ENCODE assay signal across 9 mouse cellular contexts in the genomic region with DNA sequence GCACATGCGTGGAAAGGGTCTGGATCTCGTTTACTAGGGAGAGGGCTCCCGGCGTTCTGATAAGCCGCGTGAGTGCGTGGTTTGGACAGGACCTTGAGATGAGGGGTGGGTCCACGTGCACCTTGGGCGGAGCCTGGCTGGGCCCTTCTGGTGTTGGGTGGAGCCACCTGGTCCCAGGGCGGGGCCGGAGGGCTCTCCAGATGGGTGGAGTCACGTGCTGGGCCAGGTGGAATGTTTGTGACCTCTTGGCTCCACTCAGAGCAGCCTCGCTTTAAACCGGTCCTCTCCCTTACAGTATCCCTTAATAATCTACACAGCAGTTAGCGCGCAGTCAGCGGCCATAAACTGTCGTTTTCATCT. TPM values are rescaled to one million over a fixed set of nuclear protein-coding genes. Genes with fewer than 3 reads are reported as not detected.
DNase-seq lines count a peak whose midpoint lies in the region; ATAC-seq and TF ChIP-seq lines count a peak whose summit lies in the region.
"Had no signal": no experiment of that assay in that cellular context is flagged by ENCODE, and none has a peak within 500 bp of the region (broad histone marks: within the 10 kb centered on the region; RNA-seq: fewer than 3 reads in every experiment).

No protein-coding gene starts in this region.

- peak overlapping the region; percentile 48; the same call in 1 of the 2 replicates for H3K9ac ChIP-seq in heart, embryonic 13.5 days
- H3K9ac ChIP-seq in embryonic facial prominence, embryonic 15.5 days, result no peak overlapping the region
- peak overlapping the region; percentile 19; the same call in 1 of the 2 replicates for H3K9ac ChIP-seq in limb, embryonic 13.5 days
- H3K9ac ChIP-seq in neural tube, embryonic 15.5 days (replicated peaks), result no peak overlapping the region

- H3K4me3 ChIP-seq in heart, embryonic 13.5 days, result peak overlapping the region; percentile 27
- no peak overlapping the region for H3K4me3 ChIP-seq in embryonic facial prominence, embryonic 15.5 days (replicated peaks)
- H3K4me3 ChIP-seq in limb, embryonic 13.5 days, result peak overlapping the region; percentile 21
- no peak overlapping the region for H3K4me3 ChIP-seq in neural tube, embryonic 15.5 days (replicated peaks)
- H3K4me3 ChIP-seq in left cerebral cortex, adult 2 months, result no peak overlapping the region
- H3K4me3 ChIP-seq: erythroblast, embryonic 14.5 days had no signal

- 19% methylated on average over 18 of the region's 18 CpGs for WGBS in heart, embryonic 13.5 days
- 24% methylated on average over 18 of the region's 18 CpGs for WGBS in embryonic facial prominence, embryonic 15.5 days
- WGBS in limb, embryonic 13.5 days, result 8% methylated on average over 18 of the region's 18 CpGs
- 19% methylated on average over 18 of the region's 18 CpGs for WGBS in neural tube, embryonic 15.5 days

- H3K27me3 ChIP-seq in heart, embryonic 13.5 days (replicated peaks), result peaks cover 69% of the 10 kb centered on the region
- peaks cover 53% of the 10 kb centered on the region for H3K27me3 ChIP-seq in embryonic facial prominence, embryonic 15.5 days
- H3K27me3 ChIP-seq in limb, embryonic 13.5 days, result peaks cover 68% of the 10 kb centered on the region
- peaks cover 29% of the 10 kb centered on the region for H3K27me3 ChIP-seq in neural tube, embryonic 15.5 days (replicated peaks)

- DNase-seq in heart, postnatal 14 days, result no peak
- DNase-seq in left cerebral cortex, postnatal 4 days, result no peak
- no peak for DNase-seq in left cerebral cortex, adult 2 months (ENCODE audit: extremely low spot score in 1 of 2, low spot score in 2 of 2)
- no peak for DNase-seq in right cerebral cortex, adult 18-20 months

- no peak for ATAC-seq in heart, embryonic 13.5 days (ENCODE audit: extremely low read depth, insufficient number of reproducible peaks, low FRiP score, low TSS enrichment)
- ATAC-seq in embryonic facial prominence, embryonic 15.5 days (ENCODE audit: insufficient number of reproducible peaks, low FRiP score, low TSS enrichment, low read depth), result peak; percentile 17; the same call in 1 of the 2 replicates
- no peak for ATAC-seq in limb, embryonic 13.5 days (ENCODE audit: low FRiP score, low read depth)
- no peak for ATAC-seq in neural tube, embryonic 15.5 days (ENCODE audit: low FRiP score)

- no peaks in the 10 kb centered on the region for H3K36me3 ChIP-seq in heart, embryonic 13.5 days
- no peaks in the 10 kb centered on the region for H3K36me3 ChIP-seq in embryonic facial prominence, embryonic 15.5 days
- no peaks in the 10 kb centered on the region for H3K36me3 ChIP-seq in limb, embryonic 13.5 days
- no peaks in the 10 kb centered on the region for H3K36me3 ChIP-seq in neural tube, embryonic 15.5 days

- H3K9me3 ChIP-seq in heart, embryonic 13.5 days, result no peaks in the 10 kb centered on the region
- no peaks in the 10 kb centered on the region for H3K9me3 ChIP-seq in embryonic facial prominence, embryonic 15.5 days (replicated peaks)
- H3K9me3 ChIP-seq in limb, embryonic 13.5 days, result no peaks in the 10 kb centered on the region
- no peaks in the 10 kb centered on the region for H3K9me3 ChIP-seq in neural tube, embryonic 15.5 days (replicated peaks)

- intact Hi-C loops in heart, postnatal 14 days (cut with DNase I), result no loop called here
- intact Hi-C loops in left cerebral cortex, postnatal 4 days (cut with DNase I), result no loop called here
- intact Hi-C loops in left cerebral cortex, adult 2 months (cut with DNase I), result no loop called here

- peaks cover 41% of the 10 kb centered on the region for H3K4me1 ChIP-seq in heart, embryonic 13.5 days
- H3K4me1 ChIP-seq in embryonic facial prominence, embryonic 15.5 days, result peaks cover 22% of the 10 kb centered on the region
- peaks cover 35% of the 10 kb centered on the region for H3K4me1 ChIP-seq in limb, embryonic 13.5 days
- peaks cover 27% of the 10 kb centered on the region for H3K4me1 ChIP-seq in neural tube, embryonic 15.5 days

- TF ChIP-seq CTCF in left cerebral cortex, adult 2 months (IDR thresholded peaks at IDR 0.05), result no peak

- H3K4me2 ChIP-seq in heart, embryonic 13.5 days, result peak overlapping the region; percentile 57
- peak overlapping the region; percentile 17; the same call in 1 of the 2 replicates for H3K4me2 ChIP-seq in embryonic facial prominence, embryonic 15.5 days (replicated peaks)
- peak overlapping the region; percentile 54 for H3K4me2 ChIP-seq in limb, embryonic 13.5 days (replicated peaks)
- H3K4me2 ChIP-seq in neural tube, embryonic 15.5 days, result peak overlapping the region; percentile 11; the same call in 1 of the 2 replicates

- no peak overlapping the region for H3K27ac ChIP-seq in heart, embryonic 13.5 days (replicated peaks)
- no peak overlapping the region for H3K27ac ChIP-seq in embryonic facial prominence, embryonic 15.5 days (replicated peaks)
- H3K27ac ChIP-seq in limb, embryonic 13.5 days, result no peak overlapping the region
- H3K27ac ChIP-seq in neural tube, embryonic 15.5 days (replicated peaks), result no peak overlapping the region
- no peak overlapping the region for H3K27ac ChIP-seq in left cerebral cortex, adult 2 months

RNA-seq across cellular contexts. Expression of gene Pi16, which starts 5.1 kb away (rescaled TPM):
- polyA plus RNA-seq in heart, embryonic 13.5 days (2015; fragmentation: Nextera tagmentation; extraction: Ambion mirVana), result 1.9 and 2.4 TPM in 2 replicates
- total RNA-seq in heart, postnatal 14 days (2021), result 10 to 100 TPM; 34.3 to 47.8 TPM
- 2.7 and 2.8 TPM in 2 replicates for polyA plus RNA-seq in embryonic facial prominence, embryonic 15.5 days (2015; fragmentation: Nextera tagmentation; extraction: Ambion mirVana)
- 0.45 and 0.46 TPM in 2 replicates for polyA plus RNA-seq in limb, embryonic 13.5 days (2015; fragmentation: Nextera tagmentation; extraction: Ambion mirVana)
- 2.8 TPM in 2 replicates for polyA plus RNA-seq in neural tube, embryonic 15.5 days (2015; fragmentation: Nextera tagmentation; extraction: Ambion mirVana)
- total RNA-seq in left cerebral cortex, postnatal 4 days (2021), result 1 to 10 TPM; 1.4 to 2.0 TPM
- total RNA-seq in left cerebral cortex, adult 2 months (2021), result 1 to 10 TPM; 1.2 to 1.4 TPM

RNA-seq across cellular contexts. Expression of gene Mtch1, which starts 25.2 kb away (rescaled TPM):
- polyA plus RNA-seq in heart, embryonic 13.5 days (2015; fragmentation: Nextera tagmentation; extraction: Ambion mirVana), result 276 and 287 TPM in 2 replicates
- total RNA-seq in heart, postnatal 14 days (2021), result 100 to 1,000 TPM; 272 to 279 TPM
- polyA plus RNA-seq in embryonic facial prominence, embryonic 15.5 days (2015; fragmentation: Nextera tagmentation; extraction: Ambion mirVana), result 337 and 355 TPM in 2 replicates
- polyA plus RNA-seq in limb, embryonic 13.5 days (2015; fragmentation: Nextera tagmentation; extraction: Ambion mirVana), result 328 and 333 TPM in 2 replicates
- 453 and 482 TPM in 2 replicates for polyA plus RNA-seq in neural tube, embryonic 15.5 days (2015; fragmentation: Nextera tagmentation; extraction: Ambion mirVana)
- 100 to 1,000 TPM; 489 to 514 TPM for total RNA-seq in left cerebral cortex, postnatal 4 days (2021)
- 100 to 1,000 TPM; 537 to 552 TPM for total RNA-seq in left cerebral cortex, adult 2 months (2021)

RNA-seq across cellular contexts. Expression of gene Fgd2, which starts 38.1 kb away (rescaled TPM):
- 3.4 and 3.8 TPM in 2 replicates for polyA plus RNA-seq in heart, embryonic 13.5 days (2015; fragmentation: Nextera tagmentation; extraction: Ambion mirVana)
- total RNA-seq in heart, postnatal 14 days (2021), result 1 to 10 TPM; 2.3 to 2.9 TPM
- polyA plus RNA-seq in embryonic facial prominence, embryonic 15.5 days (2015; fragmentation: Nextera tagmentation; extraction: Ambion mirVana), result 14.5 and 15.3 TPM in 2 replicates
- 4.3 and 6.7 TPM in 2 replicates for polyA plus RNA-seq in limb, embryonic 13.5 days (2015; fragmentation: Nextera tagmentation; extraction: Ambion mirVana)
- 3.7 and 9.8 TPM in 2 replicates for polyA plus RNA-seq in neural tube, embryonic 15.5 days (2015; fragmentation: Nextera tagmentation; extraction: Ambion mirVana)
- 1 to 10 TPM; 4.5 to 6.4 TPM for total RNA-seq in left cerebral cortex, postnatal 4 days (2021)
- 1 to 10 TPM; 5.4 to 7.4 TPM for total RNA-seq in left cerebral cortex, adult 2 months (2021)

RNA-seq across cellular contexts. Expression of gene BC004004, which starts 54.0 kb away (rescaled TPM):
- polyA plus RNA-seq in heart, embryonic 13.5 days (2015; fragmentation: Nextera tagmentation; extraction: Ambion mirVana), result 85.0 and 91.9 TPM in 2 replicates
- total RNA-seq in heart, postnatal 14 days (2021), result 100 to 1,000 TPM; 189 to 195 TPM
- 82.1 and 85.8 TPM in 2 replicates for polyA plus RNA-seq in embryonic facial prominence, embryonic 15.5 days (2015; fragmentation: Nextera tagmentation; extraction: Ambion mirVana)
- polyA plus RNA-seq in limb, embryonic 13.5 days (2015; fragmentation: Nextera tagmentation; extraction: Ambion mirVana), result 65.1 and 69.7 TPM in 2 replicates
- polyA plus RNA-seq in neural tube, embryonic 15.5 days (2015; fragmentation: Nextera tagmentation; extraction: Ambion mirVana), result 111 and 116 TPM in 2 replicates
- total RNA-seq in left cerebral cortex, postnatal 4 days (2021), result 100 to 1,000 TPM; 102 to 107 TPM
- 10 to 100 TPM; 78.9 to 85.0 TPM for total RNA-seq in left cerebral cortex, adult 2 months (2021)

RNA-seq across cellular contexts. Expression of gene Ppil1, which starts 58.6 kb away (rescaled TPM):
- 106 and 128 TPM in 2 replicates for polyA plus RNA-seq in heart, embryonic 13.5 days (2015; fragmentation: Nextera tagmentation; extraction: Ambion mirVana)
- total RNA-seq in heart, postnatal 14 days (2021), result 10 to 100 TPM; 28.8 to 33.5 TPM
- polyA plus RNA-seq in embryonic facial prominence, embryonic 15.5 days (2015; fragmentation: Nextera tagmentation; extraction: Ambion mirVana), result 129 and 132 TPM in 2 replicates
- 155 and 162 TPM in 2 replicates for polyA plus RNA-seq in limb, embryonic 13.5 days (2015; fragmentation: Nextera tagmentation; extraction: Ambion mirVana)
- polyA plus RNA-seq in neural tube, embryonic 15.5 days (2015; fragmentation: Nextera tagmentation; extraction: Ambion mirVana), result 106 and 119 TPM in 2 replicates
- 10 to 100 TPM; 35.1 to 40.5 TPM for total RNA-seq in left cerebral cortex, postnatal 4 days (2021)
- 10 to 100 TPM; 19.8 to 20.0 TPM for total RNA-seq in left cerebral cortex, adult 2 months (2021)

Comparison
In these comparisons a context has a peak if more than half of its experiments do, and no peak if none do; other contexts are left out.
1. H3K4me3 ChIP-seq: peak in heart, embryonic 13.5 days (single experiment) and limb, embryonic 13.5 days (single experiment); none in embryonic facial prominence, embryonic 15.5 days (single experiment), neural tube, embryonic 15.5 days (single experiment) and left cerebral cortex, adult 2 months (single experiment).
2. H3K9ac ChIP-seq: peak in heart, embryonic 13.5 days (single experiment) and limb, embryonic 13.5 days (single experiment); none in embryonic facial prominence, embryonic 15.5 days (single experiment) and neural tube, embryonic 15.5 days (single experiment).
3. Peak in every context shown above with its lines, with median percentiles within 50 percentile points of each other: H3K4me2 ChIP-seq.